Mouse (Mus musculus): ENCODE data around the gene Ift140.

Gene Ift140

DNA sequence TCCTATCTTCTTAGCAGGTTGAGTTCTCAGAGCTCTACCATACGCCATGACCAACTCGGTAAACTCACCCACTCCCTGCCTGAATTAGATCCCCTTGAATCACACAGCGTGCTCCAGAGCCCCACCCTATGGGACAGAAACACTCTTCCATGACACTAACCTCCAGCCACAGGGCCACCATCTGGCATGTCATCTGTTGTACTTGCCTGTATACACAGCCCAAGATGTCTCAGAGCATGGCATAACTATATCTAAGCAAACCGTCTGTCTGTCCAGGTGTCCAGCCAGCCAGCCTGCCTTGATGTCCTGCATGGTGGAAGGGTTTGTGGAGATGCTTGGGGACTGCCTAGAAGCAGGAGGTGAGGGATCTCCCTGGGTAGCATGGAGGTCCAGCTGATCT, 61.0 kb downstream of the Ift140 start:
- no peak for DNase-seq (ENCODE audit: low spot score in 2 of 2)

DNA sequence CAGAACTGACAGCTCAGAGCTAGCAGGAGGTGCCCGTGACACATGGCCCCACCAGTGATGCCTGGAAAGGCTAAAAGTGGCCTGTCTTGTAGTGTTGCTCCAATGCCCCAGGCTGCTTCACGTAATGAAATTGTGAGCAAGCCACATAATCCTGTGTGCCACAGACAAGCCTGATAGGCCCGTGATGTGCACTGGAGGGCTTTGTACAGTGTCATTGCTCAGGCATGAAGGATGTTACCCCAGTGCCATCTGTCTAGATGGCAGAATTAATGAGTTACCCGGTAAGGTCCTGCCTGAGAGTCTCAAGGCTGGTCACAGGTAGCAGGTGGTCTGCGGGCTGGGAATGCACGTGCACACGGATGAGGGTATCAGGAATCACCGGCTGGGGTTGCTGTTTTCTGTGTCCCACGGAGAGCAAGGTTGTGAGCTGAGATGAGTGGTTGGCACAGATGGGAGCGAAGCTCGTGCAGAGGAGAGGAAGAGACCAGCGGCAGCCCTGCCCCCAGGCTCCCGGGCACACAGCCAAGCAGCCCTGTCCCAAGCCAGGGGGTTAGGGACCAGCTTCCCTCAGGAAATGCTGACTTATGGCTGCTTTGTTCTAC, 62.0 kb downstream of the Ift140 start:
- DNase-seq (ENCODE audit: low spot score in 2 of 2), result peak; percentile 43 to 80

DNA sequence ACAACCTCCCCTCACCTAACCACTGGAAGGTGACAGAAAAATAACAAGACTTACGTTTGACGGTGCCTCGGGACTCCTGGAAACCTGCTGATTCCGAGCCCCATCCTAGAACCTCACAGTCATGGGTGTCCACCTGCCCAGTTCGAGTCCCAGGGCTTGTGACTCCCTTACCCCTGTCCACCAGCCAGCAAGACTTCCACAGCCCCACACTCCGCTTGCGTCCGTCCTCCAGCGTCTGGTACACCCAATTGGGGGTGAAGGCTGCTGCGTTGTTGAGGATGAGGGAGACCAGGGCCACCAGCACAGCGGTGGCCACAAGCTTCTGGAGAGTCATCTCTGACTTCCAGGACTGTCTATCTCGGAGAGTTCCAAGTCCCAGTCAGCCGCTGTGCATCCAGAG, 64.3 kb downstream of the Ift140 start:
- DNase-seq (ENCODE audit: low spot score in 2 of 2), result no peak

DNA sequence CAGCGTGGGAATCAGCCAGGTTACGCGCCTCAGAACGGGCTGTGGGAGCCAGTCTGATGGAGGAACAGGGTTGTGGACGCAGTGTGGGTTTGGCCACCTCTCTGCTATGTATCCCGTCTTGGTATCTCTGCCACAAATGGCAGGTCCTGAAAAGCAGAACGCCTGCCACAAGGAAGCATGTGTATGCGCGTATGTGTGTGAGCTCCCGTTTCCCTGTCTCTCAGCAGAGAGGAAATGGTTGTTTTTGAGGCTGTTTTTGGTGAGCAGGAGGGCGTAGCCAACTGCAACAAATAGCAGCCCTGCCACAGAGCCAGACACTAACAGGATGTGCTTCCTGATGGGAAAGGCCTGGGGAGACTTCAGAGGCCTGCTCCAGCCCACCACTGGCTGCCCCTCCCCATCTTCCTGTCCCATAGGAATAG, 65.1 kb downstream of the Ift140 start:
- no peak for DNase-seq (ENCODE audit: low spot score in 2 of 2)

DNA sequence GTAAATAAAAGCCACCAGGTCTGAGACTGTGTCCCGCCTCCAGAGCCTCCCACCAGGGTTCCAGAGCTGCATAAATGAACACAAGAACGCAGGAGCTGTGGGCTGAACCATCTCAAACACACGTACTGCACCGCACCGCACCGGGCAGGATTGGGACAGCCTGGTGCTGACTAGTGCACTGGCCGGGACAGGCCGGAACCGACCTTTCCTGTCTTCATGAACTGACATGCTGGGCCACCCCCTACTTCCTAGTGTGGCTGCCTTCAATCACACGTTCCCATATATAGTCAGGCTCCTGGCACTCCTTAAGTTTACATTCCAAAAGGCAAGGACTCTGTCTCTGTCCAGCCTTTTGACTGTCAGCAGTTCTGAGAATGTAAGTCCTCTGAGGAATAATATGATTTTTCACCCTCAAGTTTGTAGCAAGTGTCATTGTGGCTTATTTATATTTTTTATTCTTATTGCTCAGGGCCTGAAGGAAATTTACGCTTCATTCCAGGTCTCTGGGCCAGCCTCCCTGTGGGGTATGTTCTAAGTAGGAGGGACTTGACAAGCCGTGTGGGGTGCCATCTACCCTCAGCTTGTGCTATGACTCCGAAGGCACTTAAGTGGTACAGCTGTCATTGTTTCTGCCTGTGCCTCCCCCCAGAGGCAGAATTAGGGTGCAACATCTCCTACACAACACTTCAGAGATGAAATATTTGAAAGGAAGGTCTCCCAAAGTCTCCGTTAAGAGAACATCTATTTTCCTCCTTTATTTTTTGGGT, 66.4 kb downstream of the Ift140 start:
- no peak for DNase-seq (ENCODE audit: low spot score in 2 of 2)

DNA sequence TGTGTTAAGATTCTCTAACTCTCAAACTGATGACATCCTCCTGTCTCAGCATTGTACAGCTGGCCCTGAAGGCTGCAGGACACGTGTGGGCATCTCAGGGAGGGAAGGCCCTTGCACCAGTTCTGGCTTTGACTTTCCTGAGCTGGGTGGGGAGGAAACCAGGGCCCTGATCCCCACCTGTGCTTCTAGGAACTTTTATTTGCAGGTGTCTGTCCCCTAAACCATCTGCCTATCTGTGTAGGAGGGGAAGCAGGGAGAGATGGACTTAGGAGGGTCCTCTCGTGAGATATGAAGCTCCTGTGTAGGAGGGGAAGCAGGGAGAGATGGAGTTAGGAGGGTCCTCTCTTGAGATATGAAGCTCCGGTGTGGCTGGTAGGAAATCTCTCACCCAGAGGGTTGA, 67.0 kb downstream of the Ift140 start:
- DNase-seq (ENCODE audit: low spot score in 2 of 2), result no peak

DNA sequence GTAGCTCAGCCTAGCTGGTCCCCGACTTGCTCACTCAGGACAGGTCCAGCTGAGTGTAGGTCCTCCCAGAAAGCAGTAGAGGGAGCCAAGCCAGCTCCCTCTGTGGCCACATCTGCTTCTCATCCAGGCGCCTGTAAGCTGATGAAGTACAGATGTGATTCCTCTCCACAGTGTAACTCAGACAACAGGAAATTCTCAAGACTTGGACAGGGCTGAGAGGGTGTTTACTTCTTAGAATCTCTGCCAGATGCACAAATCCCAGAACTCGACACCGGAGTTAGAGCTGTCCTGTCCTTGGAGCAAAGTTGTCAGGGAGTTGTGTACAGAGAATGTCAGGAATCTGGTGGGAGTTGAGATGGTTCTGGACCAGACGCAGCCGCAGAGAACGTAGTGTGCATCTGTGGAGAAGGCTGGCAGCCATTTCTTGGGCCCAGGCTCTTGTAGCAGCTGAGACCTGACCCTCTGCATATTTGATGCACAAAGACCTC, 67.6 kb downstream of the Ift140 start, which contains the start of gene Tmem204:
Gene Tmem204, minus strand, starts transcription at position 148 of the 488 bp plus-strand sequence.
- no peak for DNase-seq (ENCODE audit: low spot score in 2 of 2)

DNA sequence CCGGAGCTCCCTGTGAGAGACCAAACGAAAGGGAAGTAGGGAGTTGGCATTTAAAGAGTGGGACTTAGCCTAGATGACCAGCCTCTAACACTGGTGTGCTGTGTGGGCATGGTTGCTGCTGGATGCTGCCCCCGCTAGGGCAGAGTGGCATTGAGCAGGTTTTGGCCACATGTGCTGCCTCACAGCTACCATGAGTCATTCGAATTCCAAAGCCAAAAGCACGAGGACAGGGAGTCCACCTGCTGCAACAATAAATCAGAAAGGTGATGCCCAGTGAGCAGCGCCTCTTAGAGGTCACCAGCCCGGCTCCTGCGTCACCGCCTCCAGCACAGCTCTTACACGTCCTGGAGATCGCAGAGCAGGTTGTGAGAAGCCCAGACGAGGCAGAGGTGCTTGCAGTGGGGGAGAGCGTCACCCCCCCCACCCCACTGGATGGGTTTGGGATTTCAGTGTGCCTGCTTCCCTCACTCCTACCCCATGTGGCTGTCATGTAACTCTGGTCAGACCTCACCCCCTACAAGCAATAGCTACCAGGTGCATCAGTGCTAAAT, 69.0 kb downstream of the Ift140 start:
- no peak for DNase-seq (ENCODE audit: low spot score in 2 of 2)

DNA sequence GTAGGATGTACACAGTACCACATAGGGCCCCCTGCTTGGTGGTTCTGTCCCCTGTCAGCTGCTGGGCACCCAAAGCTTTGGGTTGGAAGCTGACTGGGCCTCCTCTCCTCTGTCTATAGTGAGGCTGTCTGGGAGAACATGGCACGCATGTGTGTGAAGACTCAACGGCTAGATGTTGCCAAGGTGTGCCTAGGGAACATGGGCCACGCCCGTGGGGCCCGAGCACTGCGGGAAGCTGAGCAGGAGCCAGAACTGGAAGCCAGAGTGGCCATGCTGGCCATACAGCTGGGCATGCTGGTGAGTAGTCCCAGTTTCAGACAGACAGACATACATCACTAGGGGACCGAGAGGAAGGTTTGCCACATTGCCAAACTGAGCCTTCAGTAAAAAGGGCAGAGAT, 70.8 kb downstream of the Ift140 start:
- DNase-seq (ENCODE audit: low spot score in 2 of 2), result no peak

DNA sequence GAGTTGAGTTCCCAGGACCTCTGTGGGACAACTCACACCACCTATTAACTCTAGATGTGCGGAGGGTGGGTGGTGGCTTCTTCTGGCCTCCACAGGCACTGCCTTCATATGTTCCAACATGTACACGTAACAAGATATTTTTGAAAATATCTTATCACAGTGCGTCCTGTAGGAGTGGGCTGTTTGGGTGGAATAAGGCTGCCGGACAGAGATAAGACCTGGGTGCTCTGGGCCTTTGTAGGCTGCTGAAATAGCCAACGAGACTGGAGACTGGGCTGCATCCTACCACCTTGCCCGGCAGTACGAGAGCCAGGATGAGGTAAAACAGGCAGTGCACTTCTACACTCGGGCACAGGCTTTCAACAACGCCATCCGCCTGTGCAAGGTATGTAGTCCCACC, 73.3 kb downstream of the Ift140 start:
- DNase-seq (ENCODE audit: low spot score in 2 of 2), result no peak

DNA sequence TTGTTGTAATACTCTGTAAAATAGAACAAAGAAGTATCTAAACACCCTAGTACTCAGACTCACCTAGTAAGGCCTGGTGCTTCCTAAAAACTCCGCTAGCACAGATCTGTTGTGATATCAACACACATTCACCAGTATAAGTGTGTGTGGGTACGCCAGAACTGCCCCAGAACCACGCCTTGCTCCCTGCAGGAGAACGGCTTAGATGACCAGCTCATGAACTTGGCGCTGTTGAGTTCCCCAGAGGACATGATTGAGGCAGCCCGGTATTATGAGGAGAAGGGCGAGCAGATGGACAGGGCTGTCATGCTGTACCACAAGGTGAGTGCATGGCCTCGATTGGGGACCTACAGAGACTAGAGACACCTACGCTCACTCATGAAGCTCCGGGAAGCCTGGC, 74.6 kb downstream of the Ift140 start:
- no peak for DNase-seq (ENCODE audit: low spot score in 2 of 2)

DNA sequence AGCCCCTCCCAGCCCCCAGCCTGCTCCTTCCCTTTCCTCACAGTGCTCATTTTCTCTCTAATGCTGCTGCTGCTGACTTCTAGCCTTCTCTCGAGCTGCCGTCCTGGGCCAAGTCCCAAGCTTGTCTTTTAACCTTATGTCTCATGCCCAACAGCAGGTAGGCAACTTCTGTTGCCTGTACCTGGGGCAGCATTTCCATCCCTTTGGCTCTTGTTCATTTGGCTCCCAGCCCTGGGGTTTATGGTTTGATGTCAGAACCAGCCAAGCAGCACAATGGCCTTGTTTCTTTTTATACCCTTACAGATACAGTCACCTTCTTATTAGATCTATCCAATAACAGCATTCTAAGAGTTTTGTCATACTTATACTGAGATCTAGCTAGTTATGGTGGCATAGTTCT, 80.3 kb downstream of the Ift140 start:
- DNase-seq (ENCODE audit: low spot score in 2 of 2), result no peak

DNA sequence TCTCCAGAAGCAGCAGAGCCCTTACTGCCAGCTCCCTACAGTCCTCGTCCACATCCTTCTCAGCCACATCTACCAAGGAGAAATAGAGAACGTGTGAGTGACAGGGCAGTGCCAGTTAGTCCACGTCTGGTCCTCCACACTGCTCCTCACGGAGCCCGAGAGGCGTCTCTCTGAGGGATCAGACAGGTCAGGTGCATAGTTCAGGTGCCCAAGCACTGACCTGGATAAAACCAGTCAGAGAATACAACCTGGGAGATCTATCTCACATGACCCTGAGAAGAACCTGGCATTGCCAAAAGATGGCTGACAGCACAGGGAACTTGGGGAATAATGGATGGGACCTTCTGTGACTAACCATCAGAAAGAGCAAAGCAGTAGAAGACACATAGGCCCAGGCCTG, 84.2 kb downstream of the Ift140 start:
- no peak for DNase-seq (ENCODE audit: low spot score in 2 of 2)

DNA sequence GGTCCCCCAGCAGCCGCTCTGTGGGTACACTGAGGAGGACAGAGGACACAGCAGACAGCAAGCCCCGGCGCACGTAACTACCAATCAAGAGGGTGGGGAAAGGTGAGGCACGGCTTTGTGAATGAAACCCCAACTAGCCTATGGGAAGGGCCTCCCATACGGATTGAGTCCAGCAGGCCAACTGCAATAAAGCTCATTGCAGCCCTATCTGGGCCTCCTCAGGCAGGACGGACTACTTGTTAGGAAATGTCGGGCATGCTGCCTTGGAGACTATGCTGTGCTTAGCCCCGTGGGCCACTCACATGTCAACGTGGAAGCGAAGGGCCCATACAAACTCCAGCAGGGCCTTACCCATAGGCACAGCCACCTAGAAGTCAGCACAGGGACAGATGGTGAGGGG, 85.5 kb downstream of the Ift140 start:
- DNase-seq (ENCODE audit: low spot score in 2 of 2), result no peak

DNA sequence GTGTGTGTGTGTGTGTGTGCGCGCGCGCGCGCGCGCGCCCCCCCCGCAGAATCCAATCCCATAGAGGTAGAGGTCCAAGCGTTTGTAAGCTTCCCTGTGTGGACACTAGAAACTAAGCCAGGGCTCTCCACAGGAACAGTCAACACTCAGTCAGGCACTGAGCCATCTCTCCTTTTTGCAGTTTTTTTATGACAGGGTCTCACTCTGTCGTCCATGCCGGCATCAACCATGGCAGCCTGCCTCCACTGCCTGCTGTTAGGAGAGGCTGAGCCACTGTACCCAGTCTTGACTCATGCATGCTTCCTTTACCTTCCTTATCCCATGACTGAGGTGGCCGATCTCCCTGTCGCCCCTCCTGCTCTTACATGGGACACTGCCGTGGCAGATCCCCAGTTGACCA, 91.9 kb downstream of the Ift140 start:
- DNase-seq (ENCODE audit: low spot score in 2 of 2), result no peak

DNA sequence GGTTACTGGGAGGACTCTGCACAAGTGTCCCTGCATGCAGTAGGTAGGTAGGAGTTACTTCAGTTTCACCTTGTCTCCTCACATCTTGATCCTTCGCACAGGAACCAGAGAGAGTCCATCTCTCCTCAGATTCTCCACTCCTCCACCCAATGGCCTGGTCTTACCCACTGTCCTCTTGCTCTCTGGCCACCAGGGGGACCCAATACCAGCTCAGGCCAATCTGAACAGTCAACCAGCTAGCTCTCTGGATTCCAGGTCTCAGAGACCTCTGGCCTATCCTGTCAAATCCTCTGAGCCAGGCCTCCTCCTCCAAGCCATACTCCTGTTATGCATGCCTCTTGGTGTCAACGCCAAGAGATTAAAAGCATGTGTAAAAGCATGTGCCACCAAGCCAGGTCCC, 93.7 kb downstream of the Ift140 start:
- DNase-seq (ENCODE audit: low spot score in 2 of 2), result peak in 1 of 2 experiments; percentile 45

DNA sequence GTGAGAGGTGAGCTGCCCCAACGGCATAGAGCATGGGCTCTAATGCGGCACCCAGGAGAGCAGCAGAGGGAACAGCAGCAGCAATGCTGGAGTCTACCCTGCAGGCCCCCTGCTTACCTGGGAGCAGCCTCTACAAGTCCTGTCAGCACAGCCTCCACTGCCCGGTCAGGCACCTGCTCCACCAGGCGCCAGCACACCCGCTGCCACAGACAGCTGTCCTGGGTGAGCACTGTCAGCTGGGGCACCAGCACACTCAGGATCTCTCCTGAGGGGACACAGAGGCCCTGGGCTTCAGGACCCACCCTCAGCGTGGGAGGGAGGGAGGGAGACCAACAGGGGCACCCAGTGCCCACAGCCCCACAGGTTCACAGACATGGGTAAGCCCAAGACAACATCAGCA, 94.7 kb downstream of the Ift140 start:
- DNase-seq (ENCODE audit: low spot score in 2 of 2), result no peak

DNA sequence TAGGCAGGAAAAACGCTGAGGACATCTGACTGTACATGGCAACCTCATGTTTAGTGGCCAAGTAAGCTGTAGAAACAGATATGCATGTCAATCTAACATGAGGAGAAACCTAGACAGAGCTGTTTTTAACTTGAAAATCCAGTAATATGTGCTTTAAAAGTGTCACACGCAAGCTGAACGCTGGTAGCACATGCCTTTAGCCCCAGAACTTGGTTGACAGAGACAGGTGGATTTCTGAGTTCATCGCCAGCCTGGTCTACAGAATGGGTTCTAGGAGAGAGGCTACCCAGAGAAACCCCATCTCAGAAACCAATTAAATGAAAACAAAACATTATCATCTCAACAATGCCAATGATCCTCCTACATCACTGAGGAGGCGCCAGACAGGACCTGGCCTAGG, 95.3 kb downstream of the Ift140 start:
- DNase-seq (ENCODE audit: low spot score in 2 of 2), result no peak

DNA sequence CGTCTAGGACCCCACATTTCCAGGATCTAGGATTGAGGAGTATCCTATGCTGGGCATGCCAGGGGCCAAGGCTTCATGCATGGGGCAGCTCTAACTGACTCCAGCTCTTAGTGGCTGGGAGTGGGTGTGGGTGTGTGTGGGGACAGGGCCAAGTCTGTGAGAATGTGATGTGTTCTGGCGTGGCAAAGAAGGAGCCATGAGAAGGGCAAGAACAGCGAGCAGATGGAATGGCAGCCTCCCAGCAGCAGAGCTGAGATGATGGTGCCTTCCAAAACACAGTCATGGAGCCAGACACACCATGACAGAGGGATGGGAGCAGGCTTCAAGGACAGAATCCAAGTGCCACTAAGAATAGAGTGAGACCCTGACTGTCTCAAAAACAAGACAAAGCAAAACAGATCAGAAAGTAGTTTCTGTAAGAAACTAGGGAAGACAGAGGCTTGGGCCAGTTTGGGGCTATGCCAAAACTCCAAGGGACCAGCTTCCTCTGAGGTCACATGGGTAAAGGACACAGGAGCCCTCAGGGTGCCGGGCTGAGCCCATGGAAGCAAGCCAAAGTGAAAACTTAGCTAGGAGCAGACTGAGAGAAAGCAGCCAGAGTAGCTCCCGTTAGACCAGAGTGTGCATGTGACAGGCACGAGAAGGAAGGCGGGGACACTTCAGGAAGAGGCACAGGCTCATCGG, 96.0 kb downstream of the Ift140 start:
- peak in 1 of 2 experiments; percentile 63 for DNase-seq (ENCODE audit: low spot score in 2 of 2)

DNA sequence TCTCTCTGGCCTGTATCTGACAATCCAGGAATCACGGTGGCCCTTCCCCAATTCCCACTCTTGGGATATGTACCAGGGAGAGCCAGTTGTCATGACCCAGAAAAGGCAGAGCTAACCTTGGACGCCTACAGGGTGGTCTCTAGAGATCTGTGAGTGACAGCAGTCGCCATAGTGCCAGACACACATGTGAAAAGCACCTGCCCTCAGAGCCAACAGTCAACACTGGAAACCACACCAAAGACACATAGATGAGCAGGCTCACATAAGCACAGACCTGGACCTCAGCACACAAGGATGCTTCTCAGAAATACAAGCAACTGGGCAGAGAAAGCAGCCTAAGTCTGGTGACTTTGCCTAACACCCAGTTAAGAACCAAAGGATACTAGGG, 96.5 kb downstream of the Ift140 start:
- DNase-seq (ENCODE audit: low spot score in 2 of 2), result no peak

DNA sequence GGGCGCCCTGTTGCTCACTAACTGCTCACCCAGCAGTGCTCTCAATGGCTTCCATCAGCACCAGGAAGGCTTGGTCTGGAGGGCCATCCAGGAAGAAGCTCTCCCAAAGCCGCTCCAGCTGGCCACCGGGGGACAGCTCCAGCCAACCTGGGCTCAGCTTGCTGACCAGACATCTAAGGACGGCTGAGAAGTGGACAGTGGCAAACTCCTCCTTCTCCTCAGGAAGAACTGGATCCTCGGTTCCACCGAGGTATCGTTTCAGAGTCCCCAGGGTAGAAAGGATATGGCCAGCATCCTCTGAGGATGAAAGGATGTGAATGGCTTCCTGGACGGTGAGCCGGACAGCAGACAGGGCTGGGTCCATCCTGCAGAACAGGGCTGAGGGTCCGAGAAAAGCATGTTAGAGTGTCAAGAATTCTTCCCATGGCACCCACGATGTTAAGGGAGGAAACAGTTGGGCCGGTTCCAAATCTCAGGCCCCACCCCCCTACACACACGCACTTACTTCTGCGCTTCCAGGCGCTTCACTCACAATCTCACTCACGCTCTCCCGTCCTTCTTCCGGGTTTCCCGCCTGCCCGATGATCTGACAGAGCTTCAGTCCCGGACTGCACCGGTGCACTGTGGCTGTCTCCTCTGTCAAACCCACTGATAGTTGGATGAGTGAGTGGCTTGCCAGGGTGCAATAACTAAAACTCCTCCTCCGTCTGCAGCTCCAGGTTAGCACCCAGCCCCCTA, 99.2 kb downstream of the Ift140 start:
- DNase-seq (ENCODE audit: low spot score in 2 of 2), result no peak

Data from cerebellum, postnatal 4 days (tissue).